Mouse (Mus musculus) hindbrain, embryonic 16.5 days (tissue): ENCODE data around the gene Irf4. TPM values are rescaled to one million over a fixed set of nuclear protein-coding genes. Genes with fewer than 3 reads are reported as not detected.

Source experiments
- ATAC-seq: fragments of 200-750 bp; cut with Nextera tagmentation; 2 replicates; pipeline ENCODE4 v1.8.0; 2017; ENCODE audit warnings: moderate TSS enrichment, moderate library complexity
- H3K27ac ChIP-seq: fragments of 300-500 bp; sonication (generic); 2 replicates; pipeline ENCODE4 v1.5.1; 2014; ENCODE audit warnings: low read depth, mild to moderate bottlenecking, control low read depth, low read length, moderate library complexity
- H3K27me3 ChIP-seq: fragments of 300-500 bp; sonication (generic); replicated peaks from 2 replicates; pipeline ENCODE4 v1.6.1; 2014; ENCODE audit warnings: low read length; ENCODE audit not compliant: control insufficient read depth, insufficient read depth
- H3K36me3 ChIP-seq: fragments of 300-500 bp; sonication (generic); 2 replicates; pipeline ENCODE4 v1.6.1; 2014; ENCODE audit warnings: mild to moderate bottlenecking, low read length, moderate library complexity, mixed read lengths; ENCODE audit not compliant: control insufficient read depth, insufficient read depth
- H3K4me1 ChIP-seq: fragments of 300-500 bp; sonication (generic); 2 replicates; pipeline ENCODE4 v1.6.1; 2014; ENCODE audit warnings: low read depth, low read length; ENCODE audit not compliant: control insufficient read depth, insufficient read depth
- H3K4me2 ChIP-seq: fragments of 300-500 bp; sonication (generic); 2 replicates; pipeline ENCODE4 v1.6.1; 2014; ENCODE audit warnings: mild to moderate bottlenecking, low read length, control low read depth, moderate library complexity
- H3K4me3 ChIP-seq: fragments of 300-500 bp; sonication (generic); 2 replicates; pipeline ENCODE4 v1.5.1; 2014; ENCODE audit warnings: mild to moderate bottlenecking, low read length, control low read depth, moderate library complexity
- H3K9ac ChIP-seq: fragments of 300-500 bp; sonication (generic); 2 replicates; pipeline ENCODE4 v1.6.1; 2014; ENCODE audit warnings: low read depth, mild to moderate bottlenecking, control low read depth, low read length, moderate library complexity
- H3K9me3 ChIP-seq: fragments of 300-500 bp; sonication (generic); 2 replicates; pipeline ENCODE4 v1.6.1; 2014; ENCODE audit warnings: mild to moderate bottlenecking, low read length, moderate library complexity; ENCODE audit not compliant: control insufficient read depth
- WGBS: fragments of 180-500 bp; shearing (Covaris S2); extraction: QIAGEN DNeasy Blood & Tissue Kit; methylation state at CpG from one replicate; pipeline ENCODE4 v1.1.7; 2014; 5-methylcytosine and 5-hydroxymethylcytosine counted together
- polyA plus RNA-seq: library from polyadenylated mRNA; unstranded; fragments of >200 nt; fragmentation: Nextera tagmentation; extraction: Ambion mirVana; gene quantifications from 2 replicates; pipeline ENCODE4 v1.2.1, GENCODE M21; 2015

Gene Irf4
- polyA plus RNA-seq, 1 experiment from 2014 or later: 0.20 TPM

- H3K9ac ChIP-seq: no peak overlapping the region
- no peak for ATAC-seq
- no peaks in the 10 kb centered on the region for H3K27me3 ChIP-seq
- no peak overlapping the region for H3K4me2 ChIP-seq
- H3K4me1 ChIP-seq: no peaks in the 10 kb centered on the region
- 81% methylated on average over 5 of the region's 5 CpGs for WGBS
- H3K4me3 ChIP-seq: no peak overlapping the region
- H3K9me3 ChIP-seq: no peaks in the 10 kb centered on the region
- H3K36me3 ChIP-seq: no peaks in the 10 kb centered on the region
- H3K27ac ChIP-seq: no peak overlapping the region
Measured at GRCm38 (mm10) chr13:30765906-30766305, 16.9 kb downstream of the Irf4 start.

- no peaks in the 10 kb centered on the region for H3K9me3 ChIP-seq
- no peak overlapping the region for H3K4me2 ChIP-seq
- no peaks in the 10 kb centered on the region for H3K36me3 ChIP-seq
- H3K4me3 ChIP-seq: no peak overlapping the region
- H3K27me3 ChIP-seq: no peaks in the 10 kb centered on the region
- no peak for ATAC-seq
- H3K27ac ChIP-seq: no peak overlapping the region
- H3K9ac ChIP-seq: no peak overlapping the region
- WGBS: 98% methylated on average over 5 of the region's 5 CpGs
- no peaks in the 10 kb centered on the region for H3K4me1 ChIP-seq
Measured at GRCm38 (mm10) chr13:30766636-30767476, 17.8 kb downstream of the Irf4 start.

GRCm38 (mm10) chr13:30767477-30768127, 18.6 kb downstream of the Irf4 start:
- Histone ChIP-seq H3K4me2 (no peak overlapping the region), H3K4me1 (no peaks in the 10 kb centered on the region), H3K9me3 (no peaks in the 10 kb centered on the region), H3K36me3 (no peaks in the 10 kb centered on the region), H3K4me3 (no peak overlapping the region), H3K9ac (no peak overlapping the region), H3K27ac (no peak overlapping the region), H3K27me3 (no peaks in the 10 kb centered on the region)
- no peak for ATAC-seq
- WGBS: 93% methylated on average over 6 of the region's 6 CpGs

GRCm38 (mm10) chr13:30776021-30776420, 27.0 kb downstream of the Irf4 start:
- ATAC-seq: no peak
- Histone ChIP-seq H3K36me3 (no peaks in the 10 kb centered on the region), H3K9me3 (no peaks in the 10 kb centered on the region), H3K4me2 (no peak overlapping the region), H3K4me3 (no peak overlapping the region), H3K4me1 (no peaks in the 10 kb centered on the region), H3K9ac (no peak overlapping the region), H3K27ac (no peak overlapping the region), H3K27me3 (no peaks in the 10 kb centered on the region)
- WGBS: 87% methylated on average over 2 of the region's 2 CpGs

GRCm38 (mm10) chr13:30777678-30778179, 28.7 kb downstream of the Irf4 start:
- no peak for ATAC-seq
- WGBS: 83% methylated on average over 11 of the region's 11 CpGs
- Histone ChIP-seq H3K27me3 (no peaks in the 10 kb centered on the region), H3K36me3 (no peaks in the 10 kb centered on the region), H3K27ac (no peak overlapping the region), H3K9ac (no peak overlapping the region), H3K4me1 (no peaks in the 10 kb centered on the region), H3K4me2 (no peak overlapping the region), H3K4me3 (no peak overlapping the region), H3K9me3 (no peaks in the 10 kb centered on the region)

- ATAC-seq: no peak
- no peak overlapping the region for H3K4me3 ChIP-seq
- H3K36me3 ChIP-seq: no peaks in the 10 kb centered on the region
- H3K27ac ChIP-seq: no peak overlapping the region
- no peaks in the 10 kb centered on the region for H3K9me3 ChIP-seq
- WGBS: 77% methylated on average over 2 of the region's 2 CpGs
- no peaks in the 10 kb centered on the region for H3K27me3 ChIP-seq
- no peaks in the 10 kb centered on the region for H3K4me1 ChIP-seq
- no peak overlapping the region for H3K9ac ChIP-seq
- no peak overlapping the region for H3K4me2 ChIP-seq
Measured at GRCm38 (mm10) chr13:30781905-30782304, 32.9 kb downstream of the Irf4 start.

- H3K36me3 ChIP-seq: no peaks in the 10 kb centered on the region
- H3K9ac ChIP-seq: no peak overlapping the region
- ATAC-seq: no peak
- H3K4me1 ChIP-seq: no peaks in the 10 kb centered on the region
- no peak overlapping the region for H3K4me3 ChIP-seq
- H3K9me3 ChIP-seq: no peaks in the 10 kb centered on the region
- no peak overlapping the region for H3K4me2 ChIP-seq
- no peaks in the 10 kb centered on the region for H3K27me3 ChIP-seq
- 48% methylated on average over 8 of the region's 8 CpGs for WGBS
- no peak overlapping the region for H3K27ac ChIP-seq
Measured at GRCm38 (mm10) chr13:30782419-30782818, 33.4 kb downstream of the Irf4 start.

- H3K27ac ChIP-seq: no peak overlapping the region
- H3K9me3 ChIP-seq: no peaks in the 10 kb centered on the region
- no peak overlapping the region for H3K4me3 ChIP-seq
- ATAC-seq: no peak
- H3K36me3 ChIP-seq: no peaks in the 10 kb centered on the region
- WGBS: 90% methylated on average over 4 of the region's 4 CpGs
- no peaks in the 10 kb centered on the region for H3K27me3 ChIP-seq
- H3K9ac ChIP-seq: no peak overlapping the region
- no peak overlapping the region for H3K4me2 ChIP-seq
- no peaks in the 10 kb centered on the region for H3K4me1 ChIP-seq
Measured at GRCm38 (mm10) chr13:30785423-30786040, 36.5 kb downstream of the Irf4 start.
